Mouse (Mus musculus): ENCODE measurements around the gene Lypd4.

- TF ChIP-seq CTCF (IDR thresholded peaks at IDR 0.05; ENCODE audit: control insufficient read depth, insufficient read depth, insufficient replicate concordance, low read depth, low read length) (no peak), POLR2A (IDR thresholded peaks at IDR 0.05; ENCODE audit: control insufficient read depth, low read depth, low read length) (no peak)
Observed at GRCm38 (mm10) chr7:24844144-24844543, 25.6 kb downstream of the Lypd4 start.
